Mouse (Mus musculus): ENCODE measurements at regions not wholly inside any gene's neighbourhood (a gene's known extent, or its start where the extent isn't known, plus 50 kb on each side); places are given as distances from the start of the nearest gene placed in this dataset.

- no peaks in the 10 kb centered on the region for H3K36me3 ChIP-seq (replicated peaks)
- no peaks in the 10 kb centered on the region for H3K27me3 ChIP-seq (ENCODE audit: insufficient read depth, low read length)
- H3K4me1 ChIP-seq (ENCODE audit: insufficient read depth, low read depth, low read length) = no peaks in the 10 kb centered on the region
- H3K9me3 ChIP-seq (replicated peaks) = no peaks in the 10 kb centered on the region
- no peak overlapping the region for H3K4me3 ChIP-seq (ENCODE audit: low read depth, low read length)
- DNase-seq (ENCODE audit: low spot score) (no peak), ATAC-seq (ENCODE audit: extremely low read depth, insufficient number of reproducible peaks, low FRiP score, poor library complexity, severe bottlenecking) (no peak)
- TF ChIP-seq TAL1 (conservative IDR thresholded peaks at IDR 0.05; ENCODE audit: low read depth, low read length) = no peak
- no peak for TF ChIP-seq GATA1 (IDR thresholded peaks at IDR 0.05; ENCODE audit: borderline replicate concordance, low read length)
- no peak for TF ChIP-seq POLR2AphosphoS5 (IDR thresholded peaks at IDR 0.05; ENCODE audit: insufficient replicate concordance, low read depth, low read length)
- TF ChIP-seq GATA2 (IDR thresholded peaks at IDR 0.05; ENCODE audit: borderline replicate concordance, low read depth, low read length) = no peak
- no peak for TF ChIP-seq CTCF (IDR thresholded peaks at IDR 0.05; ENCODE audit: low read depth, low read length)
These were observed 407.2 kb downstream of the Prss52 start for GRCm38 (mm10) chr14:64511300-64511699.

GRCm38 (mm10) chr14:64512726-64513125 is 408.6 kb downstream of the Prss52 start:
- Histone ChIP-seq H3K4me3 (ENCODE audit: low read depth, low read length) (no peak overlapping the region), H3K9me3 (replicated peaks) (no peaks in the 10 kb centered on the region), H3K4me1 (ENCODE audit: insufficient read depth, low read depth, low read length) (no peaks in the 10 kb centered on the region), H3K27me3 (ENCODE audit: insufficient read depth, low read length) (no peaks in the 10 kb centered on the region), H3K36me3 (replicated peaks) (no peaks in the 10 kb centered on the region)
- TF ChIP-seq GATA2 (IDR thresholded peaks at IDR 0.05; ENCODE audit: borderline replicate concordance, low read depth, low read length) = no peak
- TF ChIP-seq POLR2AphosphoS5 (IDR thresholded peaks at IDR 0.05; ENCODE audit: insufficient replicate concordance, low read depth, low read length) = no peak
- TF ChIP-seq TAL1 (conservative IDR thresholded peaks at IDR 0.05; ENCODE audit: low read depth, low read length) = no peak
- TF ChIP-seq GATA1 (IDR thresholded peaks at IDR 0.05; ENCODE audit: borderline replicate concordance, low read length) = no peak
- no peak for TF ChIP-seq CTCF (IDR thresholded peaks at IDR 0.05; ENCODE audit: low read depth, low read length)
- ATAC-seq (ENCODE audit: extremely low read depth, insufficient number of reproducible peaks, low FRiP score, poor library complexity, severe bottlenecking) (no peak), DNase-seq (ENCODE audit: low spot score) (no peak)

GRCm38 (mm10) chr14:64517584-64518195 is 413.6 kb downstream of the Prss52 start:
- no peak for TF ChIP-seq POLR2AphosphoS5 (IDR thresholded peaks at IDR 0.05; ENCODE audit: insufficient replicate concordance, low read depth, low read length)
- no peak for TF ChIP-seq GATA2 (IDR thresholded peaks at IDR 0.05; ENCODE audit: borderline replicate concordance, low read depth, low read length)
- no peak for TF ChIP-seq TAL1 (conservative IDR thresholded peaks at IDR 0.05; ENCODE audit: low read depth, low read length)
- no peak for TF ChIP-seq CTCF (IDR thresholded peaks at IDR 0.05; ENCODE audit: low read depth, low read length)
- TF ChIP-seq GATA1 (IDR thresholded peaks at IDR 0.05; ENCODE audit: borderline replicate concordance, low read length) = no peak
- DNase-seq (ENCODE audit: low spot score) = no peak
- H3K4me3 ChIP-seq (ENCODE audit: low read depth, low read length) = no peak overlapping the region

GRCm38 (mm10) chr14:64524641-64525040 is 420.6 kb downstream of the Prss52 start:
- TF ChIP-seq POLR2AphosphoS5 (IDR thresholded peaks at IDR 0.05; ENCODE audit: insufficient replicate concordance, low read depth, low read length) (no peak), GATA1 (IDR thresholded peaks at IDR 0.05; ENCODE audit: borderline replicate concordance, low read length) (no peak), TAL1 (conservative IDR thresholded peaks at IDR 0.05; ENCODE audit: low read depth, low read length) (no peak), GATA2 (IDR thresholded peaks at IDR 0.05; ENCODE audit: borderline replicate concordance, low read depth, low read length) (no peak), CTCF (IDR thresholded peaks at IDR 0.05; ENCODE audit: low read depth, low read length) (no peak)
- Histone ChIP-seq H3K27me3 (ENCODE audit: insufficient read depth, low read length) (peaks cover 5% of the 10 kb centered on the region), H3K36me3 (replicated peaks) (no peaks in the 10 kb centered on the region), H3K9me3 (replicated peaks) (no peaks in the 10 kb centered on the region), H3K4me1 (ENCODE audit: insufficient read depth, low read depth, low read length) (no peaks in the 10 kb centered on the region), H3K4me3 (ENCODE audit: low read depth, low read length) (no peak overlapping the region)
- ATAC-seq (ENCODE audit: extremely low read depth, insufficient number of reproducible peaks, low FRiP score, poor library complexity, severe bottlenecking) = no peak
- DNase-seq (ENCODE audit: low spot score) = no peak

More at GRCm38 (mm10) chr14:64517584-64518195, 413.6 kb downstream of the Prss52 start:
- H3K36me3 ChIP-seq (replicated peaks) = no peaks in the 10 kb centered on the region
- no peaks in the 10 kb centered on the region for H3K4me1 ChIP-seq (ENCODE audit: insufficient read depth, low read depth, low read length)
- no peaks in the 10 kb centered on the region for H3K9me3 ChIP-seq (replicated peaks)
- ATAC-seq (ENCODE audit: extremely low read depth, insufficient number of reproducible peaks, low FRiP score, poor library complexity, severe bottlenecking) = no peak
- H3K27me3 ChIP-seq (ENCODE audit: insufficient read depth, low read length) = no peaks in the 10 kb centered on the region

GRCm38 (mm10) chr14:64525302-64526078 is 421.4 kb downstream of the Prss52 start:
- DNase-seq (ENCODE audit: low spot score) (no peak), ATAC-seq (ENCODE audit: extremely low read depth, insufficient number of reproducible peaks, low FRiP score, poor library complexity, severe bottlenecking) (no peak)
- Histone ChIP-seq H3K9me3 (replicated peaks) (no peaks in the 10 kb centered on the region), H3K27me3 (ENCODE audit: insufficient read depth, low read length) (peaks cover 5% of the 10 kb centered on the region), H3K36me3 (replicated peaks) (no peaks in the 10 kb centered on the region), H3K4me1 (ENCODE audit: insufficient read depth, low read depth, low read length) (no peaks in the 10 kb centered on the region), H3K4me3 (ENCODE audit: low read depth, low read length) (no peak overlapping the region)
- TF ChIP-seq TAL1 (conservative IDR thresholded peaks at IDR 0.05; ENCODE audit: low read depth, low read length) (no peak), GATA2 (IDR thresholded peaks at IDR 0.05; ENCODE audit: borderline replicate concordance, low read depth, low read length) (no peak), POLR2AphosphoS5 (IDR thresholded peaks at IDR 0.05; ENCODE audit: insufficient replicate concordance, low read depth, low read length) (no peak), CTCF (IDR thresholded peaks at IDR 0.05; ENCODE audit: low read depth, low read length) (no peak), GATA1 (IDR thresholded peaks at IDR 0.05; ENCODE audit: borderline replicate concordance, low read length) (no peak)

- Histone ChIP-seq H3K4me3 (ENCODE audit: low read depth, low read length) (no peak overlapping the region), H3K9me3 (replicated peaks) (no peaks in the 10 kb centered on the region), H3K27me3 (ENCODE audit: insufficient read depth, low read length) (no peaks in the 10 kb centered on the region), H3K4me1 (ENCODE audit: insufficient read depth, low read depth, low read length) (no peaks in the 10 kb centered on the region), H3K36me3 (replicated peaks) (no peaks in the 10 kb centered on the region)
- no peak for DNase-seq (ENCODE audit: low spot score)
- TF ChIP-seq CTCF (IDR thresholded peaks at IDR 0.05; ENCODE audit: low read depth, low read length) = no peak
- no peak for TF ChIP-seq TAL1 (conservative IDR thresholded peaks at IDR 0.05; ENCODE audit: low read depth, low read length)
- no peak for ATAC-seq (ENCODE audit: extremely low read depth, insufficient number of reproducible peaks, low FRiP score, poor library complexity, severe bottlenecking)
These were observed 426.5 kb downstream of the Prss52 start for GRCm38 (mm10) chr14:64530541-64530940.
